Mouse (Mus musculus) CH12.LX (cell line): ENCODE results near the gene Pcid2.

Source experiments
- CHD2 ChIP-seq: IDR thresholded peaks from 2 replicates; pipeline ENCODE4 v1.6.1; 2011; ENCODE audit warnings: low read length, improper control_type of control experiment
- CTCF ChIP-seq, 2 experiments: IDR thresholded peaks in 1 of 2; conservative IDR thresholded peaks in 1 of 2; 2 replicates each; pipeline ENCODE4 v1.5.1; 2011 to 2012; ENCODE audit warnings: low read depth in 2 of 2, low read length in 2 of 2, improper control_type of control experiment in 1 of 2, inconsistent platforms in 1 of 2, mild to moderate bottlenecking in 1 of 2, moderate library complexity in 1 of 2
- EP300 ChIP-seq: IDR thresholded peaks from 2 replicates; pipeline ENCODE4 v1.6.1; 2011; ENCODE audit warnings: low read length, improper control_type of control experiment
- POLR2A ChIP-seq: IDR thresholded peaks from 2 replicates; pipeline ENCODE4 v1.6.1; 2011; ENCODE audit warnings: low read depth, mild to moderate bottlenecking, improper control_type of control experiment, low read length
- POLR2AphosphoS2 ChIP-seq: IDR thresholded peaks from 2 replicates; pipeline ENCODE4 v1.6.1; 2011; ENCODE audit warnings: low read depth, low read length, improper control_type of control experiment
- RCOR1 ChIP-seq: conservative IDR thresholded peaks from 2 replicates; pipeline ENCODE4 v1.6.1; 2012; ENCODE audit warnings: low read depth, mild to moderate bottlenecking, inconsistent platforms, low read length, improper control_type of control experiment
- SIN3A ChIP-seq: IDR thresholded peaks from 2 replicates; pipeline ENCODE4 v1.6.1; 2012; ENCODE audit warnings: low read length, improper control_type of control experiment, inconsistent platforms
- TCF12 ChIP-seq: IDR thresholded peaks from 2 replicates; pipeline ENCODE4 v1.6.1; 2014; ENCODE audit warnings: low read depth, mild to moderate bottlenecking, inconsistent platforms, low read length, improper control_type of control experiment
- USF1 ChIP-seq: IDR thresholded peaks from 2 replicates; pipeline ENCODE4 v1.6.1; 2014; ENCODE audit warnings: low read depth, mild to moderate bottlenecking, inconsistent platforms, low read length, improper control_type of control experiment

GRCm38 (mm10) chr8:13141681-13142080 is 36.4 kb upstream of the Pcid2 start:
- no peak for TF ChIP-seq CTCF (conservative IDR thresholded peaks at IDR 0.05 in 1 of 2, IDR thresholded peaks at IDR 0.05 in 1 of 2; ENCODE audit: low read depth in 2 of 2, low read length in 2 of 2)
- no peak for TF ChIP-seq POLR2A
- no peak for TF ChIP-seq EP300
- no peak for TF ChIP-seq USF1
- TF ChIP-seq TCF12 = no peak
- TF ChIP-seq POLR2AphosphoS2 = no peak
- no peak for TF ChIP-seq CHD2
- no peak for TF ChIP-seq SIN3A
- no peak for TF ChIP-seq RCOR1
